Mouse (Mus musculus) midbrain, embryonic 12.5 days (tissue): ENCODE data around the gene Zfp202. TPM values are rescaled to one million over a fixed set of nuclear protein-coding genes. Genes with fewer than 3 reads are reported as not detected.

ENCODE experiments used
- ATAC-seq: fragments of 200-750 bp; cut with Nextera tagmentation; 2 replicates; pipeline ENCODE4 v1.8.0; 2017; ENCODE audit warnings: low read depth, moderate TSS enrichment, moderate library complexity; ENCODE audit not compliant: low FRiP score
- H3K27ac ChIP-seq: fragments of 300-500 bp; sonication (generic); replicated peaks from 2 replicates; pipeline ENCODE4 v1.5.1; 2016; ENCODE audit warnings: mild to moderate bottlenecking
- H3K27me3 ChIP-seq: fragments of 300-500 bp; sonication (generic); 2 replicates; pipeline ENCODE4 v1.6.1; 2016; ENCODE audit warnings: mild to moderate bottlenecking
- H3K36me3 ChIP-seq: fragments of 300-500 bp; sonication (generic); 2 replicates; pipeline ENCODE4 v1.6.1; 2016
- H3K4me1 ChIP-seq: fragments of 300-500 bp; sonication (generic); 2 replicates; pipeline ENCODE4 v1.6.1; 2016
- H3K4me2 ChIP-seq: fragments of 300-500 bp; sonication (generic); replicated peaks from 2 replicates; pipeline ENCODE4 v1.6.1; 2016; ENCODE audit warnings: mild to moderate bottlenecking, moderate library complexity
- H3K4me3 ChIP-seq: fragments of 300-500 bp; sonication (generic); 2 replicates; pipeline ENCODE4 v1.5.1; 2016; ENCODE audit warnings: mild to moderate bottlenecking
- H3K9ac ChIP-seq: fragments of 300-500 bp; sonication (generic); replicated peaks from 2 replicates; pipeline ENCODE4 v1.6.1; 2016; ENCODE audit warnings: mild to moderate bottlenecking, moderate library complexity
- H3K9me3 ChIP-seq: fragments of 300-500 bp; sonication (generic); 2 replicates; pipeline ENCODE4 v1.6.1; 2016; ENCODE audit warnings: mild to moderate bottlenecking
- WGBS: fragments of 180-500 bp; shearing (Covaris S2); methylation state at CpG from one replicate; pipeline ENCODE4 v1.1.7; 2016; 5-methylcytosine and 5-hydroxymethylcytosine counted together
- polyA plus RNA-seq: library from polyadenylated mRNA; unstranded; fragments of >200 nt; fragmentation: Nextera tagmentation; extraction: Ambion mirVana; gene quantifications from 2 replicates; pipeline ENCODE4 v1.2.1, GENCODE M21; 2016

Zfp202 gene
- polyA plus RNA-seq, 1 experiment from 2014 or later, result 9.1 TPM

- H3K4me3 ChIP-seq, result no peak overlapping the region
- no peaks in the 10 kb centered on the region for H3K9me3 ChIP-seq
- ATAC-seq, result no peak
- H3K4me2 ChIP-seq, result no peak overlapping the region
- H3K27ac ChIP-seq, result no peak overlapping the region
- H3K9ac ChIP-seq, result no peak overlapping the region
- no peaks in the 10 kb centered on the region for H3K36me3 ChIP-seq
- WGBS, result 74% methylated on average over 4 of the region's 4 CpGs
- peaks cover 4% of the 10 kb centered on the region; the same call in 1 of the 2 replicates for H3K4me1 ChIP-seq
- no peaks in the 10 kb centered on the region; the same call in 1 of the 2 replicates for H3K27me3 ChIP-seq
Observed at GRCm38 (mm10) chr9:40224289-40224688, 32.2 kb downstream of the Zfp202 start.

- Histone ChIP-seq H3K4me2 (no peak overlapping the region), H3K9ac (no peak overlapping the region), H3K27ac (no peak overlapping the region), H3K9me3 (0 out of 2 replicates have a peak, but pooled peaks cover 3% of the 10 kb centered on the region), H3K4me1 (peaks cover 4% of the 10 kb centered on the region; the same call in 1 of the 2 replicates), H3K27me3 (no peaks in the 10 kb centered on the region; the same call in 1 of the 2 replicates), H3K36me3 (no peaks in the 10 kb centered on the region), H3K4me3 (no peak overlapping the region)
- WGBS, result 74% methylated on average over 10 of the region's 10 CpGs
- peak; percentile 85 for ATAC-seq
Observed at GRCm38 (mm10) chr9:40227874-40228789, 36.0 kb downstream of the Zfp202 start.

- Histone ChIP-seq H3K36me3 (no peaks in the 10 kb centered on the region), H3K27me3 (no peaks in the 10 kb centered on the region; the same call in 1 of the 2 replicates), H3K27ac (no peak overlapping the region), H3K4me2 (no peak overlapping the region), H3K9me3 (0 out of 2 replicates have a peak, but pooled peaks cover 3% of the 10 kb centered on the region), H3K4me1 (peaks cover 4% of the 10 kb centered on the region; the same call in 1 of the 2 replicates), H3K9ac (no peak overlapping the region), H3K4me3 (no peak overlapping the region)
- peak; percentile 50; the same call in 1 of the 2 replicates for ATAC-seq
- 42% methylated on average over 6 of the region's 6 CpGs for WGBS
Observed at GRCm38 (mm10) chr9:40228804-40229331, 36.8 kb downstream of the Zfp202 start.

- H3K36me3 ChIP-seq, result no peaks in the 10 kb centered on the region
- H3K4me1 ChIP-seq, result peaks cover 4% of the 10 kb centered on the region; the same call in 1 of the 2 replicates
- no peak overlapping the region for H3K4me2 ChIP-seq
- no peak overlapping the region for H3K4me3 ChIP-seq
- WGBS, result 62% methylated on average over 5 of the region's 5 CpGs
- 0 out of 2 replicates have a peak, but pooled peaks cover 3% of the 10 kb centered on the region for H3K9me3 ChIP-seq
- no peak overlapping the region for H3K9ac ChIP-seq
- no peaks in the 10 kb centered on the region; the same call in 1 of the 2 replicates for H3K27me3 ChIP-seq
- no peak overlapping the region for H3K27ac ChIP-seq
- ATAC-seq, result peak; percentile 50; the same call in 1 of the 2 replicates
Observed at GRCm38 (mm10) chr9:40229479-40229878, 37.4 kb downstream of the Zfp202 start.

GRCm38 (mm10) chr9:40231019-40231418, 38.9 kb downstream of the Zfp202 start:
- ATAC-seq, result no peak
- no peak overlapping the region for H3K4me3 ChIP-seq
- H3K27ac ChIP-seq, result no peak overlapping the region
- H3K9ac ChIP-seq, result no peak overlapping the region
- 0 out of 2 replicates have a peak, but pooled peaks cover 3% of the 10 kb centered on the region for H3K9me3 ChIP-seq
- WGBS, result 78% methylated on average over 3 of the region's 3 CpGs
- H3K27me3 ChIP-seq, result no peaks in the 10 kb centered on the region; the same call in 1 of the 2 replicates
- H3K4me1 ChIP-seq, result peaks cover 4% of the 10 kb centered on the region; the same call in 1 of the 2 replicates
- no peak overlapping the region for H3K4me2 ChIP-seq
- no peaks in the 10 kb centered on the region for H3K36me3 ChIP-seq

- peak; percentile 60; the same call in 1 of the 2 replicates for ATAC-seq
Observed at GRCm38 (mm10) chr9:40234233-40235072, 42.3 kb downstream of the Zfp202 start.

GRCm38 (mm10) chr9:40235220-40235619, 43.1 kb downstream of the Zfp202 start:
- H3K9me3 ChIP-seq, result 0 out of 2 replicates have a peak, but pooled peaks cover 3% of the 10 kb centered on the region
- H3K9ac ChIP-seq, result no peak overlapping the region
- no peaks in the 10 kb centered on the region for H3K4me1 ChIP-seq
- H3K36me3 ChIP-seq, result no peaks in the 10 kb centered on the region
- H3K4me2 ChIP-seq, result no peak overlapping the region
- WGBS, result 93% methylated on average over 7 of the region's 7 CpGs
- ATAC-seq, result no peak
- H3K27ac ChIP-seq, result no peak overlapping the region
- H3K27me3 ChIP-seq, result no peaks in the 10 kb centered on the region
- no peak overlapping the region for H3K4me3 ChIP-seq

More at GRCm38 (mm10) chr9:40234233-40235072, 42.3 kb downstream of the Zfp202 start:
- Histone ChIP-seq H3K9me3 (0 out of 2 replicates have a peak, but pooled peaks cover 3% of the 10 kb centered on the region), H3K36me3 (no peaks in the 10 kb centered on the region), H3K9ac (no peak overlapping the region), H3K4me2 (no peak overlapping the region), H3K27ac (no peak overlapping the region), H3K4me1 (no peaks in the 10 kb centered on the region), H3K27me3 (no peaks in the 10 kb centered on the region), H3K4me3 (no peak overlapping the region)
- WGBS, result 55% methylated on average over 10 of the region's 10 CpGs

- Histone ChIP-seq H3K9me3 (no peaks in the 10 kb centered on the region), H3K27me3 (no peaks in the 10 kb centered on the region; the same call in 1 of the 2 replicates), H3K27ac (no peak overlapping the region), H3K4me2 (no peak overlapping the region), H3K36me3 (no peaks in the 10 kb centered on the region), H3K4me3 (no peak overlapping the region), H3K9ac (no peak overlapping the region), H3K4me1 (peaks cover 13% of the 10 kb centered on the region)
- ATAC-seq, result no peak
- 12% methylated on average over 4 of the region's 4 CpGs for WGBS
Observed at GRCm38 (mm10) chr9:40239749-40240148, 47.6 kb downstream of the Zfp202 start.

- H3K27ac ChIP-seq, result no peak overlapping the region
- no peaks in the 10 kb centered on the region; the same call in 1 of the 2 replicates for H3K27me3 ChIP-seq
- H3K4me1 ChIP-seq, result peaks cover 13% of the 10 kb centered on the region
- WGBS, result 14% methylated on average over 5 of the region's 5 CpGs
- no peaks in the 10 kb centered on the region for H3K36me3 ChIP-seq
- ATAC-seq, result no peak
- H3K9ac ChIP-seq, result no peak overlapping the region; the same call in 1 of the 2 replicates
- no peak overlapping the region for H3K4me2 ChIP-seq
- no peaks in the 10 kb centered on the region for H3K9me3 ChIP-seq
- H3K4me3 ChIP-seq, result no peak overlapping the region
Observed at GRCm38 (mm10) chr9:40240311-40240710, 48.2 kb downstream of the Zfp202 start.

GRCm38 (mm10) chr9:40241223-40241801, 49.2 kb downstream of the Zfp202 start:
- H3K4me2 ChIP-seq, result peak overlapping the region; percentile 57
- ATAC-seq, result peak; percentile 87
- peaks cover 13% of the 10 kb centered on the region for H3K4me1 ChIP-seq
- H3K27me3 ChIP-seq, result no peaks in the 10 kb centered on the region; the same call in 1 of the 2 replicates
- WGBS, result under 1% methylated on average over 15 of the region's 15 CpGs
- no peaks in the 10 kb centered on the region for H3K36me3 ChIP-seq
- H3K27ac ChIP-seq, result peak overlapping the region; percentile 86
- H3K9ac ChIP-seq, result peak overlapping the region; percentile 53
- H3K9me3 ChIP-seq, result no peaks in the 10 kb centered on the region
- H3K4me3 ChIP-seq, result peak overlapping the region; percentile 39
